Mouse (Mus musculus) spleen, adult 18-20 months (tissue): Measurements from ENCODE around the gene Cks1b.

ENCODE experiments used
- DNase-seq, 2 experiments: peaks; one replicate each; pipeline ENCODE4 v3.0.0; 2022; ENCODE audit warnings: mixed read lengths in 2 of 2

Cks1b gene

DNA sequence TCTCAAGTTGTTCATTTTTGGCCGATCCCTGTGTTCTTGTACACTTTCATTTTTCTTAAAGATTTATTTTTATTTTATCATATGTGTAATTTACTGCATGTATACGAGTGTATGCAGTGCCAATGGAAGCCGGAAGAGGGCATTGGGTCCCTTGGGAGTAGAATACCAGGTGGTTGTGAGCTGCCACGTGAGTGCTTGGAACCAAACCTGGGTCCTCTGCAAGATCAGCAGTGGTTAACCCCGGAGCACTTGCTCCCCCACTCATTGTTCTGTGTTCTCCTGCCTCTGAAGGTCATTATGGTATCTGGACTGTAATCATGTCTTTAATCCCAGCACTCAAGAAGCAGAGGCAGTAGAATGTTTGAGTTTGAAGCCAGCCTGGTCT lies 7.0 kb upstream of the Cks1b start:
- DNase-seq, result no peak

DNA sequence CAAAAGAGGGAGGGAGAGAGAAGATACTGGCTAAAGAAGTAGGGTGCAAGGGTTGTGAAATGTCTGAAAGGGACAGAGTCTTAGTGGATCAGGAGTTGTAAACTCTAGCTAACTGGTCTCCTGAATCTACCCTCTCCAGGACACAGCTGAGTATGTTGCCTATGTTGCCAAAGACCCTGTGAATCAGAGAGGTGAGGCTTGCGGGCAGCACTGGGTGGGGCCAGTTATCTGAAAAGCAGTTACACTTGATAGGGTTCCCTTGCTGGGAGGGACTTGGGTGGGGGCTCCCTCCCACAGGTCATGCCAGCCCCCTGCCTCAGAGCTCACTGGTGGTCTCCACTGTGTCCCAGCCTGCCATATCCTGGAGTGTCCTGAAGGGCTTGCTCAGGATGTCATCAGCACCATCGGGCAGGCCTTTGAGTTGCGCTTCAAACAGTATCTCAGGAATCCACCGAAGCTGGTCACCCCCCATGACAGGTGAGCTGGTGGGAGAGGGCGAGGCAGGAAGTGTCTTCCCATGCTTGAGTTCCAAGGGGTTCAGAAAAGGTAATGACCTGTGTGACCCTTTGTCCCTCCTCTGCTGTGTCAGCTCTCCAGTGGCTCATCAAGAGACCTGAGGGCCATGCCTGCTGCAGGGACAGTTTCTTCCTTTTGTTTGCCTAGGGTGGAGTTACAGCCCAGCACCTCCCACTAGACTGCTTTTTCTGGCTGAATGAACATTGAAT lies 6.4 kb upstream of the Cks1b start:
- DNase-seq, result no peak

- no peak for DNase-seq
Measured at GRCm38 (mm10) chr3:89422556-89423205, 4.5 kb upstream of the Cks1b start.

DNA sequence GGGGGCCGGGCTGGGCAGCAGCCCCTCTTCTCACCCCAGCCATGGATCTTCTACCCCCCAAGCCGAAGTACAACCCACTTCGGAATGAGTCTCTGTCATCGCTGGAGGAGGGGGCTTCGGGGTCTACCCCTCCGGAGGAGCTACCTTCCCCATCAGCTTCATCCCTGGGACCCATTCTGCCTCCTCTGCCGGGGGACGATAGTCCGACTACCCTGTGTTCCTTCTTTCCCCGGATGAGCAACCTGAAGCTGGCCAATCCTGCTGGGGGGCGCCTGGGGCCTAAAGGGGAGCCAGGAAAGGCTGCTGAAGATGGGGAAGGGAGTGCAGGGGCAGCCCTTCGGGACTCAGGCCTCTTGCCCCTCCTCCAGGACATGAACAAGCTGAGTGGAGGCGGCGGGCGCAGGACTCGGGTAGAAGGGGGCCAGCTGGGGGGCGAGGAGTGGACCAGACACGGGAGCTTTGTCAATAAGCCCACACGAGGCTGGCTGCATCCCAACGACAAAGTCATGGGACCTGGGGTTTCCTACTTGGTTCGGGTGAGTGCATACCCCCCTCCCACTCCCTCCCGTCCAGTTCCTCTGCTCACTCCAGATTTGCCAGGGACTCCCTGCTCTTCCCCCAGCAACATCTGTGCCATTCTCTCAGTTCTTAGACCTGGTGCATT lies 3.8 kb upstream of the Cks1b start:
- DNase-seq, result no peak

- DNase-seq, result no peak
Measured at GRCm38 (mm10) chr3:89421002-89421774, 3.0 kb upstream of the Cks1b start.

GRCm38 (mm10) chr3:89420421-89420820 lies 2.2 kb upstream of the Cks1b start:
- DNase-seq, result no peak

- DNase-seq, result no peak
Measured at GRCm38 (mm10) chr3:89419981-89420380, 1.8 kb upstream of the Cks1b start.

GRCm38 (mm10) chr3:89419571-89419970 lies 1.4 kb upstream of the Cks1b start:
- DNase-seq, result no peak

DNA sequence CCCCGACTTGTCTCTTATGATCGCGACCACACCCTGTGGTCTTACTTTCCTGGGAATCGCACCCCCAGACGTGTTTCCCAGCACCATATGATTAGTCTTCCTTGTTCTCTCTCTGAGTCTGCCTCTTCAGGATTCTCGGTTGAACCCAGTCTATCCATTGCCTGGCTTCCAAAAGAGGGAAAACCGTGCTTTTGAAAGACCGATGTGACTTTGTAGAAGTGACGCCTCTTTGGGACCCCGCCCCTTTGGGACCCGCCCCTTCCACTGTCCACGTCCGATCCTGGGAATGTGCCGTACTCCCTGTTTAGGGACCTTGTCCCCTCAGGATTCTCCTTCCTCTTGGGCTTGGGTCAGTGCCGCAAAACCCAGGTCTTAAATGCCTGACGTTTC lies 673 bp upstream of the Cks1b start:
- peak in 1 of 2 experiments; percentile 50 for DNase-seq

GRCm38 (mm10) chr3:89417840-89418169 lies 378 bp downstream of the Cks1b start:
- DNase-seq, result no peak

DNA sequence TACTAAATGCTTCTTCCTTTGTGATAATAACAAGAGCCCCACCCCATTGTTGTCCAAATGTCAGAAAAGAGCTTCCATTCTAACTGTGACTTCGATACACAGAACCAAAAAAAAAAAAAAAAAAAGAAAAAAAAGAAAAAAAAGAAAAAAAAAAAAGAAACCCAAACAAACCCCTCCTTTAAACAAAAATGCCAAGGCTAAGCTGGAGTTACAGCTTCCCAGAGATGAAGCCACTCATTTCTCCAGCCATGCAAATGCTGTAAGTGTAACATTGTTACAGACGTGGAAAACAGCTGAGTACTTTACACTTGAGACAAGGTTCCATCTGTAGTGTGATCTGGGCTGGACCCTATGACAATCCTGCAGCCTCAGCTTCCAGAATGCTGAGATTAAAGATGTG lies 1.1 kb downstream of the Cks1b start:
- DNase-seq, result no peak

- DNase-seq, result no peak
Measured at GRCm38 (mm10) chr3:89416158-89416557, 2.0 kb downstream of the Cks1b start.

- DNase-seq, result peak; percentile 92 to 97
Measured at GRCm38 (mm10) chr3:89411490-89412393, 6.4 kb downstream of the Cks1b start, which contains the start of gene Flad1. Flad1 (minus strand) TSS chr3:89411870.

DNA sequence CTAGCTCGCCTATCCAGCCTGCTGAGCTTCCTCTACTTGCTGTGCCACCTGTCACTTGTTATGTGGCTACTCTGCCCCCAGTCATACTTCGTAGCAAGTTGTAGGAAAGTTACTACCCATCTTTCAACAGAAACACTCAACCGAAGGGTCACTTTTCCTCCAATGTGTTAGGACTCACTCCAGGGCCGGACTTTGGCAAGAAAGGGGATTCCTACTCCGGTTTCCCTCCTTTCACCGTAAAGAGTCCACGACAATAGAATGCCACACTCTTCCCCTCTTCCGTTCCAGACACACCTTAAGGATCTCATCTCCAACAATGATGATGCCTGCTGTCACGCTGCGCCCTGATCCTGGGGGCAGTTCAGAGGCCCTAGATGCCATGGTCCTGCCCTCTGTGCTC lies 7.3 kb downstream of the Cks1b start:
- DNase-seq, result no peak

DNA sequence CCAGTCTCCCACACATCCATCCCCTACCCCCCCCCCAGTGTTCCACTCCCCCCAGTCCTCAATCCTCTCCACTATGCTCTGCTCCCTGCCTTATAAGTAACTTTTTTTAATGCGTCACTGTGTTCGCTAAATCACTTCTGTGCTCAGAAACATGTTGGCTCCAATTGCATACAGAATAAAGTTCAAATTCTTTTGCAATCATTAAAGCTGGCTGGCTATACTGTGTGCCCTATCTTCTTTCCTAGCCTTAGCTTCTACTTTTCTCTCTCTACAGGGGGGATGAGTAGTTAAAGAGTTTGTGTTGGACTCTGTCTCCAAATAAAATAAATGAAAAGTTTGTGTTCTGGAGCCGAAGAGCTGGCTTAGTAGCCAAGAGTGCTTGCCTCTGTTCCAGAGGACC lies 8.5 kb downstream of the Cks1b start:
- DNase-seq, result no peak

DNA sequence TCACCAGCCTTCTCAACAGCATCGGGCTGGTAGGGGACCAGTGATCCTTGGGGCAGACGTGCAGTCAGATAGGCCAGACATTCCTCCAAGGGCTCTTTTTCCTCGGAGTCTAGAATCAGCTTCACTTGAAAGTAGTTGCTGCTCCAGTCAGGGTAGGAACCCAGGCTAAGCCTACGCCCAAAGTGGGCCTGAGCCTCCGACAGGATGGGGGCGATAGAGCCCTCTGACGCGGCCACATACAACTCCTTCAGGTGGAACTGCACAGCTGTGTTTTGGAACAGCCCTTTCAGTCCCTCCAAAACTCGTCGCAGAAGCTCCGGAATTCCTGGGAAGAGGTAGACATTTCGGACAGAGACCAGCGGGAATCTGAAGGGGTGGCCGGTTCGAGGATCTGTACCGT lies 9.7 kb downstream of the Cks1b start:
- DNase-seq, result no peak

DNA sequence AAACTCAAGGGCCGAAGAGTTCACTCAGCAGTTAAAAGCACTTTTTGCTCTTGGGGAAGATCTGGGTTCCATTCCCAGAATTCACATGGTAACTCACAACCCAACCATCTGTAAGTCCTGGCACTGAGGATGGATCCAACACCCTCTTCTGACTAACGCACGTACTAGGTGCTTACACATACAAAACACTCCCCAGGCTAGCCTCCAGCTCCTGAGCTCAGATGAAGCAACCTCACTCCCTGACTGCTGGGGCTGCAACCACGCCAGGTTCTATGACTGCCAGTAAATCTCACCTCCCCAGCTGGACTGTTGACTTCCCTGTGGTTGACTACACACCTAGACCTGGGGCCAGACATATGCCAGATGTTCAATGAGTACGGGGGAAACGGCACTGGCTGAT lies 11.3 kb downstream of the Cks1b start:
- no peak for DNase-seq

DNA sequence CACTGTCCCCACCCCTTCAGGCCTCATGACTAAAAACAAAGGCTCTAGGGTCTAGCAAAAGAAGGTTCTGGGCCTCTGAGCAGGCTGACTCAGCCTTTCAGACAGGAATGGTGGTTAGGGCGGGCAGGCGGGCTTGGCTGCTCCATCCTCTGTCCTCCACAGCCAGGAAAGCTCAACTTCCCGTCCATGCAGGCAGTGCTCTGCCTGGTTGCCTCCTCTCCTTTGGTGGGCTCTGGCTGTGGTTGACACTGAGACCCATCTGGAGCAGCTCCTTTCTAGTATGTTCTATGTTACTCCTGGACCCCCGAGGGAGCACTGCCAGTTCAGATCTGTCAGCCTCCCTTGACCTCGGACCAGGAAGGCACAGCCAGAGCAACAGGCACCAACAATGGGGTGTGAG lies 15.5 kb downstream of the Cks1b start, which contains the start of gene Lenep:
Gene Lenep, minus strand, starts transcription at position 101 of the 400 bp plus-strand sequence.
- no peak for DNase-seq

GRCm38 (mm10) chr3:89401329-89401728 lies 16.9 kb downstream of the Cks1b start:
- DNase-seq, result no peak

- no peak for DNase-seq
Measured at GRCm38 (mm10) chr3:89396654-89397005, 21.6 kb downstream of the Cks1b start.

DNA sequence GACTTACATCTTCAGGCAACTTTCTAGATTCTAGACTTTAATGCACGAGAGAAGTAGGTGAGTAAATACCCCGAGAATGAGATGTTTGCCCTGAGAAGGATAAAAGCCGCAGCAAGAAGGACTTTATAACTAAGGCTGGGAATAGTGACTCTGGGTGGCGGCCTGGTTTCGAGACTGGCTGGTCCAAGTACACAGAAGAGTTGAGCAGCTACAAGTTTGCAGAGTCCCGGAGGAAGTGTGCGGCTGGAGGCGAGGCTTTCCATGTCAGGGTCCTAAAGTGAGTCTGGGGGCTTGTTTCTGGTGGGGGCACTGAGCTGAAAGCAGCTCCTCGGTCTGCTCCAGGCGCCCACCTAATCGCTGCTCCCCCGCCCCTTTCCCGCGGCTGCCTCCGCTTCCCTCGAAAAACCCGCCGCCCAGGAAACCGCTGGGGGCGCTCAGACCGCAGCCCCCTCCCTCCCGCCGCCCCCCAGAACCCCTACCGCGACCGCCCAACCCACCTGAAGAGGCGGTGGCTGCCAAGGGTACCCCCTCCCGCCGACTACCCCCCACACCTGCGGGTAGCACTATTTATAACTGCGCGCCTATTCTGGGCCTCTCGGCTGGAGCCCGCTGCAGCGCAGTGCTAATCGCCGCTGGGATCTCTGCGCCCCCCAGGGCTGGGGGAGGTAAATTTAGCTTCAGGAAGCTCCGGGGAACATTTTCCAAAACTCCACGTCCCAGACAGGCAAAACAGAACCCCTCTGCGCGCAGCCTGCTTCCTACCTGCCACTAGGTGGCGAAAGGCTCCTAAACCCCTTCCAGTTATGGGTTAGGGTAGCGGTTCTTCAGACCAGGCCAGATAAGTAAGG lies 22.2 kb downstream of the Cks1b start:
- peak in 1 of 2 experiments; percentile 63 for DNase-seq
